Mouse (Mus musculus) neural tube, embryonic 12.5 days (tissue): Measurements from ENCODE around the gene Usp34. TPM values are rescaled to one million over a fixed set of nuclear protein-coding genes. Genes with fewer than 3 reads are reported as not detected.
A peak's percentile ranks its signal among the peaks of the same experiment; 100 is the strongest.
"Not testable (repeated sequence)": the region's sequence is repeated elsewhere in the genome, so short reads cannot be mapped to it uniquely, and the experiment has no call there.

Experiments used
- ATAC-seq: fragments of 200-750 bp; cut with Nextera tagmentation; 2 replicates; pipeline ENCODE4 v1.8.0; 2017; ENCODE audit warnings: low read depth, mild to moderate bottlenecking, moderate TSS enrichment, moderate library complexity; ENCODE audit not compliant: low FRiP score
- H3K27ac ChIP-seq: fragments of 300-500 bp; sonication (generic); 2 replicates; pipeline ENCODE4 v1.5.1; 2016
- H3K27me3 ChIP-seq: fragments of 300-500 bp; sonication (generic); replicated peaks from 2 replicates; pipeline ENCODE4 v1.6.1; 2016; ENCODE audit warnings: mild to moderate bottlenecking
- H3K36me3 ChIP-seq: fragments of 300-500 bp; sonication (generic); 2 replicates; pipeline ENCODE4 v1.6.1; 2016; ENCODE audit warnings: mild to moderate bottlenecking
- H3K4me1 ChIP-seq: fragments of 300-500 bp; sonication (generic); 2 replicates; pipeline ENCODE4 v1.6.1; 2016
- H3K4me2 ChIP-seq: fragments of 300-500 bp; sonication (generic); replicated peaks from 2 replicates; pipeline ENCODE4 v1.6.1; 2016; ENCODE audit warnings: mild to moderate bottlenecking
- H3K4me3 ChIP-seq: fragments of 300-500 bp; sonication (generic); 2 replicates; pipeline ENCODE4 v1.5.1; 2016
- H3K9ac ChIP-seq: fragments of 300-500 bp; sonication (generic); 2 replicates; pipeline ENCODE4 v1.6.1; 2016; ENCODE audit warnings: mild to moderate bottlenecking
- H3K9me3 ChIP-seq: fragments of 300-500 bp; sonication (generic); 2 replicates; pipeline ENCODE4 v1.6.1; 2016; ENCODE audit warnings: mild to moderate bottlenecking
- WGBS: fragments of 180-500 bp; shearing (Covaris S2); methylation state at CpG from one replicate; pipeline ENCODE4 v1.1.7; 2016; 5-methylcytosine and 5-hydroxymethylcytosine counted together
- polyA plus RNA-seq: library from polyadenylated mRNA; unstranded; fragments of >200 nt; fragmentation: Nextera tagmentation; extraction: Ambion mirVana; gene quantifications from 2 replicates; pipeline ENCODE4 v1.2.1, GENCODE M21; 2016

Usp34 gene
- polyA plus RNA-seq, 1 experiment from 2014 or later: 26.5 TPM

DNA sequence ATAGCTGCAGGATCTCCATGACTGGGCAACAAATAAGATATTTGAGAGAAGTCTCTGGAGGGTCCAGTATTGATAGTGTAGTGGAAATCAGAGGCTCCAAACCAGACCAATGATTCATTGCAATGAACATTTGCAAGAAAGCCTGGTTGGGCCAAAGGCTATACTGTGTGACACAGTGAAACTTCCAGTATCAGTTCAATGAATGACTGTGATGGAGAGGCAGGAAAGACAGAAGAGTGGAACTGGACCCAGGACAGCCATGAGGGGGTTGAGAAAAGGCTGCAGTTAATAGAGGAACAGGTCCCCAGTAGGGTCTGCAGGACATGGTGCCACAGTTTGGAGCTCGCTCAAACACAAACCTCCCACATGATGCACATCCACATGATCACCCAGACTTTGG is 6.8 kb upstream of the Usp34 start:
- Histone ChIP-seq H3K4me1 (no peaks in the 10 kb centered on the region), H3K36me3 (peaks cover 23% of the 10 kb centered on the region), H3K27me3 (no peaks in the 10 kb centered on the region), H3K4me2 (no peak overlapping the region), H3K4me3 (no peak overlapping the region), H3K9me3 (no peaks in the 10 kb centered on the region), H3K9ac (no peak overlapping the region), H3K27ac (no peak overlapping the region)
- 0 out of 2 replicates have a peak, but pooled peaks have one; percentile 23 for ATAC-seq
- 89% methylated on average over 1 of the region's 1 CpGs for WGBS

DNA sequence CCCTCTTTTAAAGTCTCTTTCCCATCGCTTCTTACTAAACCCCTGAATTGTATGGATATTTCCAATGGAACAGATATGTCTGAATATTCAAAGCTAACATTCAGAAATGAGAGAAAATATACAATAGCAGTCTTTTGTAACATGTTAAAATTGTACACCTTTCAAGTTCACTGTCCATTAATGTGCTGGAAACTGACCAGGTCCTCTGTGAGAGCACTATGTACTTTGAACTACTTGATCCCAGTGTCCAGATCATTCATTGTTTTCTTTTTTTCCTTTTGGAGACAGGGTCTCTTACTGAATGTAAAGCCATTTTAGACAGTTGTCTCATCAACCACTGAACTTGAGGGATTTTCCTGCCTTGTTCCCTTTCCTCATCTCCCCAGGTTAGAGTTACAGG is 3.6 kb upstream of the Usp34 start:
- Histone ChIP-seq H3K9ac (no peak overlapping the region), H3K4me1 (0 out of 2 replicates have a peak, but pooled peaks cover 2% of the 10 kb centered on the region), H3K4me3 (no peak overlapping the region), H3K4me2 (no peak overlapping the region), H3K36me3 (no peaks in the 10 kb centered on the region), H3K27me3 (no peaks in the 10 kb centered on the region), H3K27ac (no peak overlapping the region), H3K9me3 (no peaks in the 10 kb centered on the region)
- 74% methylated on average over 1 of the region's 1 CpGs for WGBS
- no peak for ATAC-seq

DNA sequence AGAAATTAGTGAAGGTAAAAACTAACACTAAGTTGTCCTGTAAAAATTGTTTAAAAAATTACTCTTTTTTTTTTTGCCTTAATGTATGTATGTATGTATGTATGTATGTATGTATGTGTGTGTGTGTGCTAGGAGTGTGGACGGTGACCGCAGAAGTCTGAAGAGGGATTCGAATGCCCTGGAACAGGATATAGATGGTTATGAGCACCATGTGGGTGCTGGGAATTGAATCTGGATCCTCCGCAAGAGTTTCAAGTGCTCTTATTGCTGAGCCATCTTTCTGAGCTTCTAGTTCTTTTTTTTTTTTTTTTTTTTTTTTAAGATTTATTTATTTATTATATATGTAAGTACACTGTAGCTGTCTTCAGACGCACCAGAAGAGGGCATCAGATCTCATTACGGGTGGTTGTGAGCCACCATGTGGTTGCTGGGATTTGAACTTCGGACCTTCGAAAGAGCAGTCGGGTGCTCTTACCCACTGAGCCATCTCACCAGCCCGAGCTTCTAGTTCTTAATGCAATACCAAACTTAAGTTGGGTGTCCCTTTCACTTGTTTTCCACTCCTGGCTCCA is 1.5 kb upstream of the Usp34 start:
- Histone ChIP-seq H3K9ac (peak overlapping the region; percentile 91; the same call in 1 of the 2 replicates), H3K4me3 (peak overlapping the region; percentile 86), H3K4me1 (peaks cover 11% of the 10 kb centered on the region), H3K4me2 (peak overlapping the region; percentile 56), H3K27ac (peak overlapping the region; percentile 85; the same call in 1 of the 2 replicates)
- not testable (repeated sequence) for ATAC-seq, H3K9me3 ChIP-seq, H3K27me3 ChIP-seq, H3K36me3 ChIP-seq
- 42% methylated on average over 10 of the region's 10 CpGs for WGBS

DNA sequence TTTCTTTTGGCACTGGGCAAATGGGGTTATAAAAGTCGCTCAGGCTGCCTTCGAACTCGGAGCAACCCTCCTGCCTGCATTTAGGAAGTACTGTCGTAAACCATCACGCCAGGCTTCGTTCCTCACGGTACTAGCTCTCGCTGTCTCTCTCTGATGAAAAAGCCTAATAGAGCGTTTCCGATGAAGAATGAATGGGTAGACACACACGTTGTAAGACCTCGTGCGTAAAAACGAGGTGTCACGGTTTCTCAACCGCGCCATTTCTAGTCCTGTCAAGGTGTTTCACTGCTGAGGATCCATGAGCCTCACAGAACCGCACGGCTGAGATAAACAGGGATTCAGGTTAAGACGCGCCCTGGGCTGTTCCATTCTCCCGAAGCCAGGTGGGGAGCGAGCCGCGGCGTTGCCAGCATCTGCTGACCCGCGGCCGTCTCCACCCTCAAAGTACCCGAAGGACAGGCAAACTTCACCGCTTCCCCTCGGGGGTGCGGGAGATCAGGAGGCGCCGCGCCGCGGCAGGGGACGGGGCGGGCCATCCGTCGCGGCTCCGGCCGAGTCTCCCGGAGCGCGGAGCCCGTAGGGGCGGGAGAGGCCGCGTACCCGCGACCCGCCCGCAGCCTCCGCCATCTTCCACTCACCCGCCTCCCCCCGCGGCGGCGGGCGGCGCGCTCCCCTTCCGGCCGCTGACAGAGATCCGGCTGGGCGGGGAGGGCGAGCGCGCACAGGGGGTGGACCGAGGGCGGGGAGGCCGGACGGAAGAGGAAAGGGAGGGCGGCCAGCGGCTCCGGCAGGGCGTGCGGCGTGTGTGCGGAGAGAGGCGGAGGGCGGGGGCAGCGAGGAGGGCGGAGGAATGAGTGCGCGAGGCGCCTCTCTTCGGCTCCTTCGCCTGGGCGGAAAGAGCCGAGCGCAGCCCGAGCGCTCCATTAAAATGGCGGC is 754 bp upstream of the Usp34 start:
- peak overlapping the region; percentile 91 for H3K9ac ChIP-seq
- under 1% methylated on average over 96 of the region's 98 CpGs for WGBS
- peak; percentile 96 for ATAC-seq

DNA sequence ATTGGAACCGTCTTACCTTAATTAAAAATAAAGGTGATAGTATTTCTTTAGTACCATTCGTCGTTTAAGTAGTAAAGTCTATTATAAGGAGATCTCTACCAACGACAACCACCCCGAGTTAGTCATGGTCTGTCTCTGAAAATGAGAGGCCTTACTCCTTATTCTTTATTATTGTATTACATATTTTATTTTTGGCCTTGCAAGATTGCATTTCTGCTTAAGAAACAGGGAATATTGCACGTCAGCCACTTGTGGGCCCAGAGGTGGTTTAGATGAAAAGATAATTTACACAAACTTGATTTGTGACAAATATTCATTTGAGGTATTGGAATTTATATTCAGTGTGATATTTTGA is 848 bp downstream of the Usp34 start:
- H3K27ac ChIP-seq: no peak overlapping the region
- WGBS: 7% methylated on average over 6 of the region's 6 CpGs

More for the DNA sequence above, 754 bp upstream of the Usp34 start:
- H3K4me1 ChIP-seq: peaks cover 11% of the 10 kb centered on the region
- no peaks in the 10 kb centered on the region for H3K36me3 ChIP-seq
- peak overlapping the region; percentile 85 for H3K27ac ChIP-seq
- peak overlapping the region; percentile 56 for H3K4me2 ChIP-seq
- H3K27me3 ChIP-seq: no peaks in the 10 kb centered on the region
- no peaks in the 10 kb centered on the region for H3K9me3 ChIP-seq
- H3K4me3 ChIP-seq: peak overlapping the region; percentile 86

DNA sequence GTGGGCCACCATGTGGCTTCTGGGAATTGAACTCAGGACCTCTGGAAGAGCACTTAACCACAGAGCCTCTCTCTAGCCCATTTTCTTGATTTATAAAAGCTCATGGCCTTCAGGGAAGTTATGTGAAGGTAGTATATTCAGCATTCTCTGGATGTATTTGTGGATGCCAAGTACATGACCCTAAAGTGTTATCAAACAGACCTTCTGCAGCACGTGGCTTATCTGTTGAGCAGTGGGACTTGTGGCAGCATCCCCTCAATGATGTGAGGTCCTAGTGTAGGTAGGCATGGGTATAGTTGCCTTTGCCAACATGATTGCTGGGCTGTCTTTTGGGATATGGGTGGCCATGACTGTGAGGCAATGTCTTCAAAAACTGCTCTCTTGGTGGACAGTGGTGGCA is 6.8 kb downstream of the Usp34 start:
- Histone ChIP-seq H3K4me1 (peaks cover 6% of the 10 kb centered on the region), H3K9me3 (no peaks in the 10 kb centered on the region), H3K27me3 (no peaks in the 10 kb centered on the region), H3K36me3 (peaks cover 7% of the 10 kb centered on the region; the same call in 1 of the 2 replicates), H3K9ac (no peak overlapping the region), H3K4me2 (no peak overlapping the region), H3K4me3 (no peak overlapping the region), H3K27ac (no peak overlapping the region)
- ATAC-seq: no peak
- WGBS: 85% methylated on average over 1 of the region's 1 CpGs

More for the DNA sequence above, 848 bp downstream of the Usp34 start:
- Histone ChIP-seq H3K4me3 (peak overlapping the region; percentile 86), H3K9ac (peak overlapping the region; percentile 91), H3K4me2 (peak overlapping the region; percentile 56), H3K4me1 (peaks cover 11% of the 10 kb centered on the region), H3K36me3 (0 out of 2 replicates have a peak, but pooled peaks cover 2% of the 10 kb centered on the region), H3K9me3 (no peaks in the 10 kb centered on the region), H3K27me3 (no peaks in the 10 kb centered on the region)
- no peak for ATAC-seq

DNA sequence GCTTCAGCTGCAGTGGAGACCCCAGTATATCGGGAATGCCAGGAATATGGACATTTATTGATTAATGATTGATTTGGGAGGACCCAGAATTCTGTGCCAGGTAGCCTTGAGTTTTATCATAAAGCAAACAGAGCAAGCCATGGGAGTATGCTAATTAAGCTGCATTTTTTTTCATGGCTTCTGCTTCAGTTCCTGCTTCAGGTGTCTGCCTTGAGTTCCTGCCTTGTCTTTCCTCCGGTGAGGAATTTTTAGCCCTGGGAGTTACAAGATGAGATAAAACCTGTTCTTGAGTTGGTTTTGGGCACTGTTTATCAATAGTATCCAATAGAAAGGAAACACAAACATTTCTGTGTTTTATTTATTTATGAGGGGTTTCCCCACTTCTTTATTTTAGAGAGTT is 22.7 kb downstream of the Usp34 start:
- H3K4me2 ChIP-seq: no peak overlapping the region
- no peak overlapping the region for H3K27ac ChIP-seq
- ATAC-seq: no peak
- no peak overlapping the region for H3K9ac ChIP-seq
- no peaks in the 10 kb centered on the region for H3K27me3 ChIP-seq
- H3K4me3 ChIP-seq: no peak overlapping the region
- H3K4me1 ChIP-seq: no peaks in the 10 kb centered on the region
- WGBS: 91% methylated on average over 2 of the region's 2 CpGs
- H3K9me3 ChIP-seq: no peaks in the 10 kb centered on the region
- H3K36me3 ChIP-seq: no peaks in the 10 kb centered on the region

DNA sequence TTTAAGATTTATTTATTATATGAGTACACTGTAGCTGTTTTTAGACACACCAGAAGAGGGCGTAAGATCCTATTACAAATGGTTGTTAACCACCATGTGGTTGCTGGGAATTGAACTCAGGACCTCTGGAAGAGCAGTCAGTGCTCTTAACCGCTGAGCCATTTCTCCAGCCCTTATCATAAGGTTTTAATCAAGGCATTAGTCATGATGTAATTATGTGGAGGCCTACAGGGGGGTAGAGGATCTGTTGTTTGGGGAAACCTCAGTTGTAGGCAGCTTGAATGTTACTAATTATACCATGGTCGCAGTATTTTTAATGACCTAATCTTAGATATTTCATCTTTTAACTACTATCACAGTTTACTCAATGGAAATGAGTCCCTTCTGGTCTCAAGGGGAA is 25.4 kb downstream of the Usp34 start:
- Histone ChIP-seq H3K4me2 (no peak overlapping the region), H3K4me1 (no peaks in the 10 kb centered on the region), H3K27ac (no peak overlapping the region), H3K9me3 (no peaks in the 10 kb centered on the region), H3K27me3 (no peaks in the 10 kb centered on the region), H3K9ac (no peak overlapping the region), H3K4me3 (no peak overlapping the region), H3K36me3 (no peaks in the 10 kb centered on the region)
- 87% methylated on average over 3 of the region's 3 CpGs for WGBS
- no peak for ATAC-seq

DNA sequence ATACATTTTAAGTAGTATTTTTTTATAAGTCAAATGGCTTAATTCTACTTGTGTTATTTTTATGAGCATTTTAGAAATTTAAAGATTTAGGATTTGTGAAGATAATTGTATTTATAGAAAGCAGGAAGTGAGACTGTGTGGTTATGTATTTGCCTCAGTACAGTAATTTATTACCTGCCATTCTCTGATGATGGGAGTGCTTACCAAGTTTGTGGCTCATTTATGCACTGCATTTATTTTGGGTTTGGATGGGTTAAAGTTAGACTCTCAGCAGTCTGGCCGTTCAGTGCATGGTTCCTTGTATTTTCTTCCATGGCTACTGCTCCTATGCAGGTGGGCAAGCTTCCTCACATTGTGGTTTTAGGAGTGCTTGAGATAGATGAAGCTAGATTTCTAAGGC is 28.5 kb downstream of the Usp34 start:
- ATAC-seq: no peak
- Histone ChIP-seq H3K27ac (no peak overlapping the region), H3K4me2 (no peak overlapping the region), H3K9ac (no peak overlapping the region), H3K4me1 (no peaks in the 10 kb centered on the region), H3K27me3 (no peaks in the 10 kb centered on the region), H3K36me3 (peaks cover 3% of the 10 kb centered on the region; the same call in 1 of the 2 replicates), H3K9me3 (no peaks in the 10 kb centered on the region), H3K4me3 (no peak overlapping the region)
- WGBS: 96% methylated on average over 1 of the region's 1 CpGs

DNA sequence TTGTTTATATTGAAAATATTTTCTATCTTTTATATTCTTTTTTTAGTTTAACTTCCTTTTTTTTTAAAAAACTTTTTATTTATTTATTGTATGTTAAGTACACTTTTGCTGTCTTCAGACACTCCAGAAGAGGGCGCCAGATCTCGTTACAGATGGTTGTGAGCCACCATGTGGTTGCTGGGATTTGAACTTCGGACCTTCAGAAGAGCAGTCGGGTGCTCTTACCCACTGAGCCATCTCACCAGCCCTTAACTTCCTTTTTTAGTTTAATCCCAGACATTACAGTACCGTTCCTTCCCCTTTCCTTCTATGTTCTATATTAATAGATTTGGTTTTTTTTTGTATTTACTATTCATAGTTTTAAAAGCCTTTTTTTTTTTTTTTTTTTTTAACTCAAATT is 50.5 kb downstream of the Usp34 start:
- H3K27me3 ChIP-seq, H3K4me1 ChIP-seq, H3K27ac ChIP-seq, H3K9me3 ChIP-seq, H3K4me2 ChIP-seq, H3K4me3 ChIP-seq, H3K9ac ChIP-seq, ATAC-seq: not testable (repeated sequence)
- peaks cover 22% of the 10 kb centered on the region for H3K36me3 ChIP-seq
- WGBS: 74% methylated on average over 5 of the region's 5 CpGs

DNA sequence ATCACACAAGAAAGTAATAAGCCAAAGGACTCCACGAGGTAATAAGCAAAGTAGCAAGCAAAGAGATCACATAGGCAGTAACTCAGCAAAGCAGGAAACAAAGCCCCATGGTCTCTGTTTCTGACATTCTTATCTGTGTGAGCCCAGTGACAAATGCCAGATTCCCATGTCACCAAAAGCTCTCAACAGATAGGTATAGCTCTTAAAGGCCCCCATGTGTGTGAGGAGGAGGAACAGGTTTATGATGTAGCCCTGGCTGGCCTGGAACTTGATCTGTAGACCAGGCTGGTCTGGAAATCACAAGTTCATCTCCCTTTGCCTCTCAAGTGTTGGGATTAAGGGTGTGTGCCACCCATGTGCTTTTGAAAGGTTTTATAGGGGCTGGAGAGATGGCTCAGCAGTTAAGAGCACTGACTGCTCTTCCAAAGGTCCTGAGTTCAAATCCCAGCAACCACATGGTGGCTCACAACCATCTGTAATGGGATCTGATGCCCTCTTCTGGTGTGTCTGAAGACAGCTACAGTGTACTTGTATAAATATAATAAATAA is 53.1 kb downstream of the Usp34 start:
- not testable (repeated sequence) for H3K4me3 ChIP-seq, H3K4me1 ChIP-seq, H3K27me3 ChIP-seq, H3K27ac ChIP-seq, H3K9me3 ChIP-seq, ATAC-seq, H3K4me2 ChIP-seq, H3K9ac ChIP-seq
- WGBS: 84% methylated on average over 1 of the region's 1 CpGs
- H3K36me3 ChIP-seq: peaks cover 38% of the 10 kb centered on the region

DNA sequence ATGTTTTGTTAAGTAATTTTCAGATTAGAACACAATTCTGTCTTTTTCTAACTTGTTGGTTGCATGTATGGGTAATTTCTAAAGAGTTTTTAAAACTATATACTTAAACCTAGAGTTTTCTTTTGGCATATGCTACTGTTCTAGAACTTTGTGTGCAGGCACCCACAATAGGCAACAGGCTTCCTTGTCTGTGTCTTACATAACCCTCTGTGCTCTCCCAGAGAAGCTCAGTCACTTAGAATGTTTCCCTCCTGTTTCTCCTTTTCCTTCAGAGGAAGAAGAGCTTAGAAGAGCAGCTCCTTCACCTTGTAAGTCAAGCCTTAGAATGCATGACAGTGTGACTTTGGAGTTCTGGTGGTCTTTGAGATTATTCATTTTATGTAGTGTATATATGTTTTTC is 55.6 kb downstream of the Usp34 start:
- Histone ChIP-seq H3K9me3 (no peaks in the 10 kb centered on the region), H3K27me3 (no peaks in the 10 kb centered on the region), H3K4me1 (no peaks in the 10 kb centered on the region), H3K27ac (no peak overlapping the region), H3K36me3 (peaks cover 27% of the 10 kb centered on the region), H3K4me2 (no peak overlapping the region), H3K4me3 (no peak overlapping the region), H3K9ac (no peak overlapping the region)
- no peak for ATAC-seq
